Mouse (Mus musculus) ovary, adult 10 weeks (tissue): Measurements from ENCODE around the gene Ankdd1b. TPM values are rescaled to one million over a fixed set of nuclear protein-coding genes. Genes with fewer than 3 reads are reported as not detected.

Experiments
- polyA plus RNA-seq: library from polyadenylated mRNA; stranded (reverse); fragments of 350-450 nt; fragmentation: Illumina TruSeq; extraction: RNeasy Lipid Tissue Mini Kit (QIAGEN cat#74804); gene quantifications from one replicate; pipeline ENCODE4 v1.2.3, GENCODE M21; 2014

Ankdd1b gene
- 0.57 TPM for polyA plus RNA-seq

GRCm38 (mm10) chr13:96470957-96471356 is at the start of gene Ankdd1b:
Ankdd1b (minus strand) TSS chr13:96471198.

GRCm38 (mm10) chr13:96490433-96490832 is 19.4 kb upstream of the Ankdd1b start, which contains the start of gene Gm17622:
Gm17622 (plus strand) TSS chr13:96490733.

GRCm38 (mm10) chr13:96388042-96388888 is 82.7 kb downstream of the Ankdd1b start, which contains the start of gene Poc5:
Poc5 (plus strand) TSS chr13:96388294.

Other genes with a start within 250 kb of the Ankdd1b start
- gene Poc5, start 82.9 kb downstream of the Ankdd1b start, polyA plus RNA-seq, result 15.1 TPM
- not detected for gene Gm17622, start 19.5 kb upstream of the Ankdd1b start, polyA plus RNA-seq
- 25.5 TPM for gene Polk, start 71.4 kb upstream of the Ankdd1b start, polyA plus RNA-seq
- gene Col4a3bp, start 71.4 kb upstream of the Ankdd1b start, polyA plus RNA-seq, result 127 TPM
- gene Hmgcr, start 199.7 kb upstream of the Ankdd1b start, polyA plus RNA-seq, result 32.7 TPM